Mouse (Mus musculus): Measurements from ENCODE around the gene Tmc8.
"Not testable (repeated sequence)": the region's sequence is repeated elsewhere in the genome, so short reads cannot be mapped to it uniquely, and the experiment has no call there.

Gene Tmc8

DNA sequence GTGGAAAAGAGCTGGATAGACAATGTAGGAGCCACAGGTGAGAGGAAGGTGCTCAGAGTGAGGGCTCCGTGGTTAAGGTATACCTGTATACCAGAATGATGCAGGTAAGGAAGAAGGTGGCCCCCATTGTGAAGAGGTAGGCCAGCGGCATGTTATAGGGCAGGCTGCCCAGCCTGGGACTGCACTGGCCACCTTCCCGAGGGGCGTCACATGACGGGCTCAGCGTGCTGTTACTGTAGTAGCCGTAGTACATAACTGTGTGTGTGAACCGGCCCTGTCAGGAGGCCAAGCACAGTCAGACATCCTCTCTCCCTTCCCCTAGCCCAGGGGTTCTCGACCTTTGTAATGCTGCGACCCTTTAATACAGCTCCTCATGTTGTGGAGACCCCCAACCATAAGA is 7.0 kb upstream of the Tmc8 start:
- no peak for DNase-seq

DNA sequence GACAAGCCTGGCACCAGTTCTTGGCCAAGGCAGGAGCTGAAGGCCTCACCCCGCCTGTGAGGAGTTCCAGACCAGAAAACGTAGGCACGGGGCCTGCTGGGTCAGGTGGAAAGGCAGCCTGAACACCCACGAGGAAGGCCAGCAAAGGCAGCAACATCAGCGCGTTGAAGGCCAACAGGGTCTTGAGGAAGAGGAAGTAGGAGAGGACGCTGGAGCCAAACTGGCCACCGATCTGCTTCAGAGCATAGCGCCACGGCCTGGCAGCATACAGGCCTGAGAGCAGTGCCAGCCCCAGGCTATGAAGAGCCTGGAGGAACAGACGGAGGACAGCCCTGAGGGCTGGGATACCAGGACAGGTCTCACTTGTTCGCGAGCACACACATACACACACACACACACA is 6.3 kb upstream of the Tmc8 start:
- no peak for DNase-seq

DNA sequence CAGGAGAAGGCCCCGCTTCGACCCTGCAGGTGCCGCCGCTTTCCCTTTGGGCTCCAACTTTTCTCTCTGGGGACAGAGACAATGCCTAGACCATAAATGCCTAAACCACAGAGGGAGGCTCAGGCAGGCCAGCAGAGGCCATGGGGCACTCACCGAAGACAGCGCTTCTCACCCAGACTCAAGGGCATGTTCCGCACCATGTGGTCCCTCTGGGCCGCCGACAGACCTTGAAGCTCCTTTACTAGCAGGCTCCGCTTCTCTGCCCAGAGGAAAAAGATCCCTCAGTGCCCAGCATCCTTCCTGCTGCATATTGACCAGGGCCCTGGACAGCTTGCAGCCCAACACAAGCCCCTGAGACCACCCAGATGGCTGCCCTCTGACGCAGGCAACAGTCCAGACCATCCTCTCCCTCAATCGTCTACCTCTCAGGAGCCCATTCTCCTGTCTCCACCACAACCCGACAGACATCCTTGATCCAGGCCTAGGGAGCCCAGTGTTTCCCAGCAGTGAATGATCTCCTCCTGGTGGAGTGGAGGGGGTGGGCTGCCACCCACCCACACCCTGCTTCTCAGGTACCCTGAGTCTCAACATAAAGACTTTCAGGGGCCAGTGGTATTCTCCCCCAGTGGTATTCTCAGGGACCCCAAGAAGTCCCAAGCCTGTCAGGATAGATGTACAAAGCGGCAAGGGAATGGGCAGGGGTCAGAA is 5.6 kb upstream of the Tmc8 start:
- no peak for DNase-seq

DNA sequence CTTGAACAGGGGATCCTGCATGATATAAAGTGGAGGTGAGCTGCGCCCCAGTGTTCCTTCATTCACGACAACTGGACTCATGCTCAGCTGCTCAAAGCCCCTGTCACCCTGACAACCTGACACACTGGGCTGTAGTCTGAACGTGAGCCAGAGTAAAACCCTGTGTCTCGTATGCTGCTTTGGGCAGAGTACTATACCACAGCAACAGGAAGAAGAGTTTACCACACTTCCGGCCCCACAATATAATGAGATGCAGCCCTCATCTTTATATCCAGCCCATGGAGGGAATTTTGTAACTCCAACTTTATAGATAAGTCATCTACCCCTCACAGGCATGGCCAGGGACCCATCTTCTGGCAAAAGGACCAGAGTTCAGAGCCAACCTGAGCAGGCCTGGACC is 4.8 kb upstream of the Tmc8 start:
- DNase-seq, result no peak

DNA sequence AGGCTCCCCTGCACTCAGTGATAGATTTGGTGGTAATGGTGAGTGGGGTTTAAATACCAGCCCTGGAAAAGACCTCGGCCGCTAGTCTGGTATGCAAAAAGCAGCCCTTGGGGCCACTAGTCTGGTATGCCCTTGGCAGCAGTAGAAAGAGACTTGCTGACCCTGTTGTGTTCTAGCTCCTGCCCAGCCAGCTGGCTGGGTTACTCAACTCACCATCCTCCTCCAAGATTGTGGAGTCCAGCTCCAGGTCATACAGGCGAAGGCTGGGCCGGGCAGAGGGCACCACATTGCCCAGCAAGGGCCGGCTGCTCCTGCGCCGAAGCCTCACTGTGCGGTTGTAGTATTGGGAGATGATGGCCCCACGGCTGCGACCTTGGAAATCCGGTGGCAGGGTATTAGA is 3.8 kb upstream of the Tmc8 start:
- DNase-seq, result no peak

DNA sequence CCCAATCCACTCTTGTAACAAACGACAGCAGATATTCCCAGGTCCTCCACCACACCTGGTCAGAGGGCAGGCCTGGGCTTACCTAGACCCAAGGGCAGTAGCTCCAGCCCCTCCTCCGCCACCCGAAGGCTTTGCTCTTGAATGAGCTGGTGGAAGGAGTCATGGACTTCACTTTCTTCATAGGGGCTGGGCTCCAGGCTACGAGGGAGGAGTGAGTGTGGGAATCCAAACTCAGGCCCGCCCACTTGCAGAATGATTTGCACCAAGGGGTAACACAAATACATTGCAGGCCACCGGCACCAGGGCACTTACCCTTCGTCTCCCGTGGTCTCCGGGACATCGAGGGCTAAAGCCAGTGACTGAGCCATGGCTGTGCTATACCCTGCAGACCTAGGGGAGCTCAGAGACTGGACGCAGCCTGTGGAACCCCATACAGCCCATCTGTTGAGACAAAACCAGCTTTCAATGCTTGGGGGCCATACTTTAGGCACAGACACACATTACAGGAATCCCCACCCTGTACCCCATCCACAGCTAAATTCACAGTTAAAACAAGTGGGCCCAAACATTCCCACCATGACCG is 2.9 kb upstream of the Tmc8 start:
- no peak for DNase-seq

DNA sequence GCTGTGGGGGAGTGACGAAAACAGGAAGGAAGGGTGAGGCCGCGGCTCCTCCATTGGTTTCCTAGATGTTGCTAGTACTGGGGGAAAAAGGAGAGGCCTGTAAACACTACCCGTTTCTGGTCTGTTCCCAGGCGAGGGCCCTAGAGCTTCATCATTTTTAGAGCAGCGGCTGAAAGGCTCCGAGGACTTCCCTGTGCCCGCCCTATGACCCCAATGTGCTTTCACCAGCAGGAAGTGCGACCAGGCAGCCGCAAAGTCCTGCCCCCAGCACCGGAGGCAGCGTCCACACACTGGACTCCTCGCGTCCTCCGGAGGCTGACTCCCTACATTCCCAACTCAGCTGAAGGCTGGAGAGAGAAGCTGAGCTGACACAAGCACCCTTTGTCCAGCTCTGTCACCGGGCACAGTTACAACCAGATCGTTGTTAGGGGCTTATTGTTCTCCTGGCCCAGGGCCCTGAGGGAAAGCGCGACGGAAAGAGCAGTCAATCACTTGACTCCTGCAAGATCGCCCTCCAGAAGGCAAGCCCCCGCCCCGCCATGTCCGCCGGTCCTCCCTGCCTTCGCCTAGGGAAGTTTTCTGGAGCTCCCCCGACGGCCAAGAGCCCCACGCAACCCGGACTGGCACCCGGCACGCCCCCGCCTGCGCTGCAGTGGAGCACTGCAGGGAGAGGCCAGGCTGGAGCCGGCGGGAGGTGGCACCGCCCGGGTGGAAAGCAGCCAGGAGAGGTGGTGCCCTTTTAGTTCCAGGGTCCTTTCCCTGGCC is 2.3 kb upstream of the Tmc8 start:
- no peak for DNase-seq

DNA sequence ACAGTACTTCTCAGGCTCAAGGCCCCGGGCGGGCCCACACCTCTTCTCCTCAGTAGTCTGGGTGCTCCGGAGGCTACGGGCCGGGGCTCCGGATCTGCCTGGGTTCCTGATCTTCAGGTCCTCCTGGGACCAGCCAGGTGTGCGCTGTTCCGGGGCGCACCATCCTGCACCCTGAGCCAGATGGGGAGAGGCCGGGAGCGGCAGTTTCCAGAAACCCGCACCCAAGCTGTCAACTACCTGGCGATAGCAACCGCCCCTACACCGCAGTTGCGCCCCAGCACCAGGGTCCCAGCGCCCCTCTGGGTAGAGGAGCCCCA is 1.7 kb upstream of the Tmc8 start:
- DNase-seq, result no peak

DNA sequence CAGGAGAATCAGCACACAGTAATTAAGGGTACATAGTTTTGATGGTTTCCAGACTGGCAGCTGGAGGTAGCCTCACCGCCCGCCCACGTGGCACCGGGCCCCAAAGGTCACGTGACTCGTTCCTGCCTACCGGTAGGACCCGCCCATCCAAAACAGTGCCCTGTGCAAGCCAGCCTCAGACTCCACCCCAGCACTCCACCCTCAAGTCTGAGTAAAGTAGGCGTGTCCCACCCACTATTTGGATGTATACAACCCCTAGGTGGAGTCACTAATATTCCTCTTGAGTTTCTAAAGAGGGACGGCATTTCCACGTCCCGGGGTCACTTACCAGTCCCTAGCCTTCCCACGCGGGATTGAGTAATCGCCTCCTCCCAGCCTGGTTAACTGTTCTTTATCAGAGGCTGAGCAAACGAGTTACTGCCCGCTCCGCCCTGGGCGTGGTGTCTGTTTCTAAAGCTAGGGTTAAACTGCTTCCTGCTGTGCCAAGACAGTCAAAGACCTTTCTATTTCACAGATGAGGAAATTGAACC is 1.2 kb upstream of the Tmc8 start:
- DNase-seq, result no peak

DNA sequence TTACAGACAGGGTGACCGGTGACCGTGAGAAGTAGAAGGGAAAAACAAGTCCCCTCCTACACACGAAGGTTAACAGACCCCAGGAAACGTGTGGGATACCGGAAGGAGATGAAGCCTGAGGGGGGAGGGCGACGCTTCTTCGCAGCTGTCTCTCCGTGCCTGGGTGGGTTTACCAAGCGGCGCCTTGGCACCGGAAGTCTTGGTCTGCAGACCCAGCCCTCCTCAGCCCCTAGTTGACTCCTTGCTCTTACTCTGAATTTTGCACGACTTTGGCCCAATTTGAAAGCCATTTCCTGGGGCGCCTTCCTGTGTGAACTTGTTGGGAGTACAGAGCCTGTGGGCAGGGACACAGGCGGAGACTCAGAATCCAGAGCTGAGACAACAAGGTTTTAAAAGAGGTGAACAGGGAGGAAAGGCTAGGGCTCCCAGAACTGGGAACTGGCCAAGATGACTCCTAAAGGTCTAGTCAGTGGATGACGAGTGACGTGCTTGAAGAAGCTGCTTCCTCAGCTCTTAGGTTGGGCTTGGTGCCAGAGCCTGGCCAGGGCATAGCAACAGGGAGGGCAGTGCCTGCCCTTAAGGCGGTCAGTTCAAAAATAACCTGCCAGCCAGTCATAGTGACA is 566 bp upstream of the Tmc8 start:
- DNase-seq, result no peak

DNA sequence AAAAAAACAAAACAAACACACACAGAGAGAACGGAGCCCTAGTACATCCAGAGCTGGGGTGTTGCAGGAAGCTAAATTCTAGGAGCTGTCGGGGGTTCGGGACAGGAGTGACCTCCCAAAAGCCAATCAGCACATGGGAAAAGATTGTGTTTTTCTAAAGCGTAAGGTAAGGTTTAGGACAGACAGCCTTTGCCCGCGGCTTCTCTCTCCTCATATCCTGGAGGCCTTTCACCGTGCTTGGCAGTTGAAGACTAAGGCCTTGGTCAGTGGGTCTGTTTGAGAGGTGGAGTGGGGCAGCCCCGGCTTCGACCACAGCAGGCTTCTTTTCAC is 794 bp downstream of the Tmc8 start:
- no peak for DNase-seq

DNA sequence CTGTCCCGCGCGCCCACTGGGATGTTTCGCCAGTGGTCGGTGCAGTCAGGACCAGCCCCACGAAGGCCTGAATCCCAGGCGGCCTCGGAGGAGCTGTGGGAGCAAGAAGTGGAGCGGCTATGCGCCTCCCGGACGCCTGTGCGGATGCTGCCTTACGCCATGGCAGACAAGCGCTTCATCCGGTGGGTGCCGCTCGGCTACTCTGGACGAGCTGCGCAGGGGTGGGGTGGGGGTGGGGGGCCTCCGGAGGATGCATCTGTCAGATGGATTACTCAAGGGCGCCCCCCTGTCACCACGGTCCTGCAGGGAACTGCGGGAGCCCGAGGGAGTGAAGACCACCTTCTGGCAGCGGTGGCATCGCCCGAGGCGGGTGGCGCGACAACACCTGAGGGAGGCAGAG is 1.2 kb downstream of the Tmc8 start:
- peak; percentile 36 to 47 for DNase-seq

DNA sequence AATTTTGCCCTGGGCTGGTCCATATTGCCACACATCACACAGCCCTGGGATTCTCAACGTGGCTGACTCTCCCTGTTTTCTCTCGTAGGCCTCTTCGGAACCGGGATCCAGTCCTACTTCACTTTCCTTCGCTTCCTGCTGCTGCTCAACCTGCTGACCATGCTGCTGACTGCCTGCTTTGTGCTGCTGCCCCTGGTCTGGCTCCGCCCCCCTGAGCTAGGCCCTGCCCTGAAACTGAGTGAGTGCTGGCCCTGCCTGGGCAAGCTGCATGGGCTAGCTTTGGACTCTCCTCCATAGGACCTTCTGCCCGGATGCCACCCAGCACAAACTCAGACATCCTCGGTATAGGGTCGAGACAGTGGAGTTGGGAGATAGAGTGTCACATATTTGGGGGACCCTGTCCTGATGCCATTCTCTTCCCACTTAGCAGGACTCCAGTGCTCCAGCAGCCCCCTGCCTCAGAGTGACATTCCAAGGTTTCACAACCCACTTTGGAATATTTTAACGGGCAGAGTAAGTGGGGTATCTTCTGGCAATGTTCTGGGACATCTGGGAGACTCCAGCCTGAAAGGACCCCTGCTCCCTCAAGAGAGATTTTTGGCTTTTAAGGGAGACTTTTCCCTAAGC is 1.9 kb downstream of the Tmc8 start:
- DNase-seq, result no peak

DNA sequence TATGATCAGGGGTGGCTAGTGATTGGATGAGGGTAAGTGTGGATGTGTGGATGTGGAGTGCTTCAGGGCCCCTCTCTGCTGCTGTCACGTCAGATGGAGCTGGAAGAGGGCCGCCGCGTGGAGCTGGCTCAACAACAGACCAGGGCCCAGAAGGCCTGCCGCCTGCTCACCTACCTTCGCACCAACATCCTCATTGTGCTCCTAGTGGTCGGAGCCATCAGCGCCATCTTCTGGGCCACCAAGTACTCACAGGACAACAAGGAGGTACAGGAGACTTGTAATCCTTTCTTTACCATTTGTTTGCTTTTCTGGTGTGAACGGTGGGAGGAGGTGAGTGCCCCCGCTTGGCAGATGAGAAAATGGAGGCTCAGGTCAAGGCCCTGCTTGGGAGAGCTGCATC is 4.4 kb downstream of the Tmc8 start:
- DNase-seq, result peak; percentile 69 to 78

DNA sequence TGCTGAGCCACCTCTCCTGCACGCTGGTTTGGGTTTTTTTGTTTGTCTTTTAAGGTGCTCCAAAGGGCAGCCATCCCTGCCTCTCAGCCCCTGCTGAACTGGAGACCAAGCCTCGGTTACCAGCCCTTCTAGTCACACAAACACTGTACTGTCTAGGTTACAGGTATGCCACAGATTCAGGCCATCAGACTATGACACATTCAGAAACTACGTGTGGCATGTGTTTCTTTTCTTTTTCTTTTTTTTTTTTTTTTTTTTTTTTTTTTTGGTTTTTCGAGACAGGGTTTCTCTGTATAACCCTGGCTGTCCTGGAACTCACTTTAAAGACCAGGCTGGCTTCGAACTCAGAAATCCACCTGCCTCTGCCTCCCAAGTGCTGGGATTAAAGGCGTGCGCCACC is 6.6 kb downstream of the Tmc8 start:
- not testable (repeated sequence) for DNase-seq

DNA sequence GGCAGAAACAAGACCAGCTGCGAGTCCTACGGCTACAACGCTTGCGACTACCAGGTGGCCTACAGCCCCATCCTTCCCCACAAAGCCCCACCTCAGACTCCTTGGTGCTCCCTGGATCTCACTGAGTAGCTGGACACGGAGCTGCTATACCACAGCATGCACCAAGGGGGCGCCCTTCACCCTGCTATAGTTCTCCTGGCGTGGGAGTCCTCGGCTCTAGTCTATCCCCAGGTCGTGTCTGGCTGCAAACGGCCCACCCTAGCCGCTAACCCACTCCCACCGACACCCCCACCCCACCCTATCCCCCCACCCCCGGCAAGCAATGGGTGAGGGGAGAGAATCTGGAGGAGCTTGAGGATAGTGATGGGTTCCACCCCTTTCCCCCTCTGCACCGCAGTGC is 8.4 kb downstream of the Tmc8 start:
- DNase-seq, result peak; percentile 47 to 54

DNA sequence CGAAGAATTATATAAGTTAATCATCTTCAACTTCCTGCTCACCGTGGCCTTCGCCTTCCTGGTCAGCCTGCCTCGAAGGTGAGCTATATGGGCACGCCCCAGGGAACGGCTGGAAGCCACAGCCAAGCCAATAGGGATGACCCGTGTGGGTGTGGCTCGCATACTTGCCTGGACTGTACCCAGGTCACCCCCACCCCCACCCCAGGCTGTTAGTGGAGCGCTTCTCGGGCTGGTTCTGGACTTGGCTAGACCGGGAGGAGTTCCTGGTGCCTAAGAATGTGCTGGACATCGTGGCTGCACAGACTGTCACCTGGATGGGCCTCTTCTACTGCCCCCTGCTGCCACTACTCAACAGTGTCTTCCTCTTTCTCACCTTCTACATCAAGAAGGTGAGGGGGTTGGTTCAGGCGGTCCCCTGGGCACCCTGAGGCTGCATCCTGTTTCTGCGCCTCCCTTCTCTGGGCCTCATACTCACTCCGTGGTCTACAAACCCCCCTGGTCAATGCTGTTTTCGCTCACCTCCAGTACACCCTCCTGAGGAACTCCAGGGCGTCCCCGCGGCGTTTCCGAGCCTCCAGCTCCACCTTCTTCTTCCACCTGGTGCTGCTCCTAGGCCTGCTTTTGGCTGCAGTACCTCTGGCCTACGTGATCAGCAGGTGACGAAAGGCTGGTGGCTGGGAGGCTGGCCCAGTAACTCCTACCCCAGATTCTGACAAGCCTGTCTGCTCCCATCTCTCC is 9.0 kb downstream of the Tmc8 start:
- DNase-seq, result no peak

DNA sequence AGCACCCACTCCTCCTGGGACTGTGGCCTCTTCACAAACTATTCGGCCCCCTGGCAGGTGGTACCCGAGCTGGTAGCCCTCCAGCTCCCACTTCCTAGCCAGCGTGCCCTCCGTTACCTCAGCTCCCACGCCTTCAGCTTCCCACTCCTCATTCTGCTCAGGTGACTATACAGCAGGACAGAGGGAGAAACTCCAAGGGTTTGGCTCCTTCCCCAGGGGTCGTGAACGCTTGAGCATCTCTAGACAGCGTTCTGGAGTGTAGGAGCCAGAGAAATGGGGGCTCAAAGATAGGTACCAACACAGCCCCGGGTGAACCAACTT is 9.5 kb downstream of the Tmc8 start:
- DNase-seq, result no peak

DNA sequence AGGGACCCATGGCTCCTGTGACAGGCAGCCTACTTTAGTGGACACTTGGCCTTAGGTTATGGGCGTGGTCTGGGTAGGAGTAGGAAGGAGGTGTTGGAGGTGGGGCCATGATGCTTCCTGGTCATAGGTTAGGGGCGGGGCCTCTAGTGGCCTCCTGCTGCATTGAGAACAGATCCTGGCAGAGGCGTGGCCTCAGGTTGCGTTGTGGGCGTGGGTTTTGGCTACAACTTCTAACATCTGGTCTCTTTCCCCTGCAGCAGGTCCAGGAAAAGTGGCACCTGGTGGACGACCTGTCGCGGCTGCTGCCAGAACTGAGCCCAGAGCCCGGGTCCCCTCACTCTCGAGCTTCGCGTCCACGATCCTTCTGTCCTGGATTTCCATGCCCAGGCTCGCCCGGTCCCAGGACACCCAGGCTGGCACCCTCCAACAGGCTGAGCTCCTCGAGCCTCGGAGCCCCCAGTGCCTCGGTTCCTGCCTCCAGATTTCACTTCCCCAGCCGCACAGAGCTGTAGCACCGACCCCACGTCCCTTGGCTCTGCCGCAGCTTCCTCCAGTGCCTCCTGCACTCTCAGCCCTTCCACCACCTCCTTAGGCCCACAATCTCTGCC is 10.5 kb downstream of the Tmc8 start:
- DNase-seq, result no peak

DNA sequence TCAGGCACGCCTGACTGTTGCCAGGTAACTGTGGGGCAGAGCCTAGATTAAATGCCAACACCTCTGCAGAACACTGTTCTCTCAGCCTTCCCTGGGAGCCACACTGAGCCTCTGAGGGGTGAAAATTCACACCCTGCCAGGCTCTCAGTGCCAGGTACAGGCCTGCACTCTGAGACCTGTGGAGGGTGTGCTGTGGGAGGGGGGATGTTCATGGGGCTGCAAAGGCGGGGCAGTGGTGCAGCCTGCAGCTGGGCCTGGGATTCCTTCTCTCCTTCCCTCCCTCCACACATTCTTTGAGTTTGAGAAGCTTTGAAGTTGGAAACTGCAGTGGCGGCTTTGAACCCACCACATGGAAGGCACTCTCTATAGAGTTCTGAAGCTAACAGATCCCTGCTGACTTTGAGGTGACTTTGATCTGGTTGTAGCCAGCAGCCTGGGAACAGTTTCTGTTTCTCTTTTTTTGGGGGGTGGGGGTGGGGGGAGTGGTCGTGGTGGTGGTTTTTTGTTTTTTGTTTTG is 12.2 kb downstream of the Tmc8 start:
- no peak for DNase-seq

DNA sequence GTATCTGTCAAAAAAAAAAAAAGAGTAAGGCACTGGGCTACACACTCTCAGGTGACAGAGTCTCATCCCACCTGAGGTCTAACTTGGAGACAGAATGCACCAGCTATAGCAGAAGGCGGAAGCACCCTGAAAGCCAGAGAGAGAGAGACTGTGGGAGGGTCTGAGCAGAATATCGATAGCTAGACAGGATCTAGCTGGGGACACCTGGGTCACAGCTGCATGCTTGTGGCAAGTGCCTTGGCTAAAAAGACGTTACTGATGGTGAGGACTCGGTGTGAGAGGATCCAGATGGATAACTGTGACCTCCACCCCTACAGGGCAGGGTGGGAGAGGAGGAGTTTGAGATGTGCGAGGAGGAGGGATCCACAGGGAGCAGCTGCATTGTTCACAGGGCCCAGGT is 15.1 kb downstream of the Tmc8 start:
- DNase-seq, result no peak

DNA sequence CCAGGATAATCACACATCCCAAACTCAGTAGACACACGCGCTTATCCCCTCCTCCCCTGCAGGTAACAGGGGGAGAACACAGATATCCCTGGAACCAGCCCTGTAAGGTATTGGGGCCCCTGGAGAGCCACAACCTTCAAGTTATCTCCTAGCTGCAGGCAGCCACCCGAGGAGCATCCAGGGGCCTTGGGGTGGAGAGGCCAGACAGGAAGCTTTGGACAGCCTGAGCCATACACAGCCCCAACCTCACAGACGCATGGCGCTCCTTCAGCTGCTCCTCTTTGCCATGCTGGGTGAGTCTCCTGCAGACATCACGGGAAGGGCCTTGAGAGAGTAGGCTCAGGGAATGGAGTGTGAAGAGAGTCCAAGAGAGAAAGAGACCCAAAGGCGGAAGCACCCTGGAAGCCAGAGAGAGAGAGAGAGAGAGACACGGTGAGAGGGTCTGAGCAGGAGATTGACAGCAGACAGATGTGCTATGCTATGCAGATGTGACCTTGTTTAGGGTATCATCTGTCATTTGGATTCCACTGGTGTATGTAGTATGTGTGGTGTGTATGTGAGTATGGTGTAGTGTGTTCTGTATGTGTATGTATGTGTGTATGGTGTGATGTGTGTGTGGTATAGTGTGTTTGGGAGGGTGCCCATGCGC is 15.8 kb downstream of the Tmc8 start, which contains the start of gene 6030468B19Rik:
6030468B19Rik (plus strand) TSS at position 150 of the 649 bp plus-strand sequence.
- DNase-seq, result no peak

All from cerebellum, adult 18-20 months (tissue).